Mouse (Mus musculus): ENCODE measurements around the gene Cby3.
A peak's percentile ranks its signal among the peaks of the same experiment; 100 is the strongest.

The Cby3 gene

DNA sequence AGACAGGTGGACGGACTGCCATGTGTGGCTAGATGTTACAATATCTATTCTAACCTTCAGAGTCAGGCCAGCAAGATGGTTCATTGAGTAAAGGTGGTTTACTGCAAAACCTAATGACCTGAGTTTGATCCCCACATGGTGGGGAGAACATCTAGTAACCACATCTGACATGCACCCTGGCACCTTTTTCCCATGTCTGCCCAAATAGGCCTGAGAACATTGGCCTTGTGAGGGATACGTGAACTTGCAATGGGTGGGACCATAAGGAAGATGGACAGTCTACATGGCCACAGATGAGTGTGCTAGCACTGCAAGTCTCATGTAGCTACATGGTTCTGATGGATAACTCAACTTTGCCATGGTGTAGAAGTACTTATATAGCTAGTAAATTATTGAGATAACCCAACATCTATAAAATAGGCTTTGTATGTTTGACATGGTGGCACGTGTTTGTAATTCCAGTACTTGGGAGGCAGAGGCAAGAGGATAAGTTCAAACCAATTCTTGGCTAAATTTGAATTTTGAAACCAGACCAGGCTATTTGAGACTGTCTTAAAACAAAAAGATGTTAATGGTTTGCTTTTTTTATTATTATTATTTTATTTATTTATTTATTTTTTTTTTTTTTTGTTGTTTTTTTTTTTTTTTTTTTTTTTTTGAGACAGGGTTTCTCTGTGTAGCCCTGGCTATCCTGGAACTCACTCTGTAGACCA is 34.1 kb downstream of the Cby3 start:
- no peak for DNase-seq (ENCODE audit: low read depth, low spot score)

DNA sequence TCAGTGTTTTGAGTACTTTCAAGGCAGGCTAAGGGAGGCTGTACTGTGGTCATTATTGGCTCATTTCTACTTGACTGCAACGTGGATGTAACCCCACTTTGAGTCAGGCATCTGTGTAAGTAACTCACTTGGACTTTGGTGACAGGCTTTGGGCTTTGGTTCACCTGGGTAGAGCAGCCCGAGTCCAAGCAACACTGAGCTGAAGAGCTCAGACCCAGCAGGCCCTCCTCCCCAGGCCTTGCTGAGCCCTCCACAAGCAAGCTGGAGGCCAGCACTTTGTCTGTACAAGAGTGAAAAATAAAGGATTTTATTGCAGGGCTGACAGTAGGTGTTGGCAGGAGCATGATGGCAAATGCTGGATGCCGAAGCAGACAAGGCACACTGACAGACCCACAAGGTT is 34.7 kb downstream of the Cby3 start:
- DNase-seq (ENCODE audit: low read depth, low spot score) = no peak

GRCm38 (mm10) chr11:50389616-50390015 is 35.4 kb downstream of the Cby3 start:
- DNase-seq (ENCODE audit: low read depth, low spot score) = peak; percentile 57

- peak; percentile 89 for DNase-seq (ENCODE audit: low read depth, low spot score)
These were observed 37.2 kb downstream of the Cby3 start for GRCm38 (mm10) chr11:50391272-50391960.

- DNase-seq (ENCODE audit: low read depth, low spot score) = no peak
These were observed 39.0 kb downstream of the Cby3 start for GRCm38 (mm10) chr11:50393306-50393705.

GRCm38 (mm10) chr11:50394731-50395130 is 40.5 kb downstream of the Cby3 start:
- DNase-seq (ENCODE audit: low read depth, low spot score) = no peak

GRCm38 (mm10) chr11:50396766-50397307 is 42.6 kb downstream of the Cby3 start:
- DNase-seq (ENCODE audit: low read depth, low spot score) = no peak

GRCm38 (mm10) chr11:50397316-50397715 is 43.1 kb downstream of the Cby3 start:
- DNase-seq (ENCODE audit: low read depth, low spot score) = no peak

- no peak for DNase-seq (ENCODE audit: low read depth, low spot score)
These were observed 44.5 kb downstream of the Cby3 start for GRCm38 (mm10) chr11:50398803-50399202.

DNA sequence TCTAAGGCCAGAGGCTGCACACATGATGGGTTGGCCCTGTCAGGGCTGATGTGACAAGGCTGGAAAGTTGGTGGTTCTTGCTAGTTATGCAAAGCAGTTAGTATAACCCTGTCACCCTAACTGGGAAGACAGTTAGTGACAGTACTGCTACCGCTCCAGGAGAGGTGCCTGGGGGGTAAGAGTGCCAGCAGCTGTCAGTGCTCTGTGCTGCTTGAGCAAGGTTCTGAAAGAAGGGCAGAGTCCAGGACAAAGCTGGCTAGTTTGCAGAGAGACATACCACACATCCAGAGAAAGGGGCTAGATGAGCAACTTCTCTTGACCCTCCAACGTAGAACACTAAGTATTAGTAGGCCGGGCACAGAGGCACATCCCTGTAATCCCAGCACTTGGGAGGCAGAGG is 48.2 kb downstream of the Cby3 start:
- DNase-seq (ENCODE audit: low read depth, low spot score) = no peak

DNA sequence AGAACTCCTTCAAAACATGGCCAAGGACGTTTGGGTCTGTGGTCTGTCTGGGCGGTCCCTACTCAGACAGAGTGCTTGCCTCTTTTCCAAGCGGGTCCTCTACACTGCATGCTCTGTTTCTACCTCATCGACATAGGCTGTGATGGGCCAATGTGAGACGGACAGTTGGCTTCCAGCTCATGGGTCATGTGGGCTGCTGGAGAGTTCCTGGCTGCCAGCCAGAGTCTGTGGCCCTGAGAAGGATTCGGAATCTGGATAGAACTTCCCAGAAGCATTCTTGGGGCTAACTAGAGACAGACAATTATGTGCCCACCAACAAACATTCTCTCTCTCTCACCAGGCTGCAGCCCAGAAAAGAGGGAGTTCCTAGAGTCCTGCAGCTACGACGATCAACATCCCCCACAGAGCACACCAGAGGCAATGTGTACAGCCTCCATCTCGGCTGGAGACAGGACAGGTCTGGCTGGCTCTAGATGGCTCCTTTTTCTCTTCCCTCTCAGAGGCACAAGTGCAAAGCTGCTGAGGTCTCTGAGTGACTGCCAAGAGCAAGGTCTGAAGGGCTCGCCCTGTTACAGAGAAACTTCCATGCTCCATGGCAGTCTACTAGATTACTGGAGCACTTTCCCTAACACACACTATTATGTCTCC is 49.2 kb downstream of the Cby3 start:
- DNase-seq (ENCODE audit: low read depth, low spot score) = no peak

GRCm38 (mm10) chr11:50407235-50407634 is 53.0 kb downstream of the Cby3 start:
- no peak for DNase-seq (ENCODE audit: low read depth, low spot score)

Measured in R1 (cell line).